Comparison of ENCODE assay signal across 18 mouse cellular contexts in genomic region chr13:46357037-46357436, GRCm38 (mm10).
"Had no signal": no experiment of that assay in that cellular context is flagged by ENCODE, and none has a peak within 500 bp of the region (broad histone marks: within the 10 kb centered on the region; RNA-seq: fewer than 3 reads in every experiment).

No protein-coding gene starts in this region.

- H3K9ac ChIP-seq: limb, embryonic 12.5 days; liver, embryonic 13.5 days; liver, postnatal 0 days; lung, embryonic 15.5 days; neural tube, embryonic 13.5 days; stomach, embryonic 15.5 days had no signal

- H3K9me3 ChIP-seq: limb, embryonic 12.5 days; liver, embryonic 13.5 days; lung, embryonic 15.5 days; megakaryocyte, embryonic 14.5 days; neural tube, embryonic 13.5 days; stomach, embryonic 15.5 days had no signal

- DNase-seq: kidney, postnatal 25 days; layer of hippocampus, adult 9-11 months; liver; liver, embryonic 13.5 days; liver, postnatal 0 days; lung, postnatal 14 days; retina, postnatal 1 day; right cerebral cortex, postnatal 4 days; thymus, adult 2 months; thymus, postnatal 25 days had no signal

- H3K4me1 ChIP-seq: limb, embryonic 12.5 days; lung, embryonic 15.5 days; stomach, embryonic 15.5 days had no signal

- H3K27me3 ChIP-seq: limb, embryonic 12.5 days; liver, embryonic 13.5 days; lung, embryonic 15.5 days; megakaryocyte, embryonic 14.5 days; neural tube, embryonic 13.5 days; stomach, embryonic 15.5 days had no signal

- H3K4me2 ChIP-seq: limb, embryonic 12.5 days; liver, embryonic 13.5 days; lung, embryonic 15.5 days; midbrain, embryonic 11.5 days; neural tube, embryonic 13.5 days; stomach, embryonic 15.5 days had no signal

- H3K36me3 ChIP-seq: limb, embryonic 12.5 days; liver, embryonic 13.5 days; lung, embryonic 15.5 days; neural tube, embryonic 13.5 days; stomach, embryonic 15.5 days had no signal

- H3K4me3 ChIP-seq: limb, embryonic 12.5 days; liver, embryonic 13.5 days; lung, embryonic 15.5 days; neural tube, embryonic 13.5 days; stomach, embryonic 15.5 days had no signal

- H3K27ac ChIP-seq: limb, embryonic 12.5 days; liver, embryonic 13.5 days; lung, embryonic 15.5 days; macrophage; neural tube, embryonic 13.5 days; stomach, embryonic 15.5 days had no signal

- ATAC-seq: liver, postnatal 0 days; midbrain, embryonic 16.5 days had no signal
